Mouse (Mus musculus) mesoderm, embryonic 11.5 days (tissue): ENCODE results near the gene Atp11c.

ENCODE experiments used
- DNase-seq: peaks from one replicate; pipeline ENCODE4 v3.0.0-alpha.2; 2012; ENCODE audit warnings: low read depth, low spot score

Gene Atp11c

DNA sequence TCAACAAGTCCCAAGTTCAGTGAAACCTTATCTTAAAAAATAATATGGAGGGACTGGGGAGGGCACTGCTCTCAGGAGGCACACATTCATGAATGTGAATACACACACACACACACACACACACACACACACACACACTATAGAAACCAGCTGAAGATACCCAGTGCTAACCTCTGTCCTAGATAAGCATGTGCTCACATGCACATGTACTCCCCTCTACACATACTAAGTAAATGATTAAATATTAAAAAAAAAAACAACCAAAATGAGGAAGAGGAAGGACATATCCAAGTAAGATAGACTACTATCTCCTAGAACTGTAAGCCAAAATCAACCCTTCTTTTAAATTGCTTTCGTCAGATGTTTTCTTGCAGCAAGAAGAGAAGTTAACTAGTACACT lies 205.6 kb downstream of the Atp11c start:
- no peak for DNase-seq

DNA sequence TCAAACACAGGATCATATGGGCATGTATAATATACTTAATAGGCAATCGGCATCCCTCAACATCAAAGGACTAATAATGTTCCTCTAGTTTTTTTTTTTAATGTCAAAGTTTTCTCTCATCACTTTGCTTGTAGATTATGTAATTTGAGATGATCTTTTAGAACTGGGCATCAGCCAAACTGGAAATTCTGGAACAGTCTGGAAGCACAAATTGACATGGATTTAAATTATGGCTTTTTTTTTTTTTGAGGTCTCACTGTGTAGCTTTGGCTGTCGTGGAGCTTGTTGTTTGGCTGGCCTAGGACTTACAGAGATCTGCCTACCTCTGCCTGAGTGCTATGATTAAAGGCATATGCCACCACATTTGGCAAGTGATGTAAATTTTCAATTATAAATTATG lies 210.8 kb downstream of the Atp11c start:
- DNase-seq, result no peak

DNA sequence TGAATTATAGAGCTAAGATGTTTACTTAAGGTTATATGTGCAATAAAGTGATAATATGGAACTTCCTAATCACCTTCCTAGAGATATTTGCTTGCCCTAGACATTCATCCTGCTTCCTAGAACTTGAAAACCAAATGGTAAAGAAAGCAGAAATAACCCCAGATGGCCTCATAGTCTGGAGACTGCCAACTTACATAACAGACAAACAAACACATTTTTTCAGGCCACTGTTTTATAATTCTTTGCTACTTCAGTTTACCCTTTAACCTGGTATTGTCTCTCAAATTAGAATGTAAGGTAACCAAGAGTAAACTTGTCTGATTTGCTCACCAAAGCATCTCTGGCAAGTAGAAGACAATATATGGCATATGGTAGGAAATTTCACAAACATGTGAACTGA lies 212.1 kb downstream of the Atp11c start:
- DNase-seq, result no peak

GRCm38 (mm10) chrX:60348741-60349140 lies 243.8 kb downstream of the Atp11c start:
- no peak for DNase-seq

DNA sequence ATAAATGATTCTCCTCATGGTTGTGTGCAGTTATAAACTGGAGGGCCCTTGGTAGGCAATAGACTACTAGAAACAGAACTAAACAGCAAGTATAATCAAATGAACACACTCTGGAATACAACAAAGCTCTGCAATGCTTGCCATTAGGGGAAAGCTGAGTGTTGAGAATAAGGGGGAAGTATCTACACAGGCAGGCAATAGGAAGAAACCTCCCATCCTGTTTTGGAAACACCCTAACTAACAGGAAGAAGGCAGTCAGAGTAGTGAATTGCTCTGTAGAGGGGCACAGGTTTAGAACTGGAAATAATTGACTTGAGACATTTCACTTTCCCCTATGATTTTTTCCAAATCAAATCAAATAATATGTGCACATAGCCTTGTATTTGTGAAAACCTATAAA lies 247.1 kb downstream of the Atp11c start:
- no peak for DNase-seq

DNA sequence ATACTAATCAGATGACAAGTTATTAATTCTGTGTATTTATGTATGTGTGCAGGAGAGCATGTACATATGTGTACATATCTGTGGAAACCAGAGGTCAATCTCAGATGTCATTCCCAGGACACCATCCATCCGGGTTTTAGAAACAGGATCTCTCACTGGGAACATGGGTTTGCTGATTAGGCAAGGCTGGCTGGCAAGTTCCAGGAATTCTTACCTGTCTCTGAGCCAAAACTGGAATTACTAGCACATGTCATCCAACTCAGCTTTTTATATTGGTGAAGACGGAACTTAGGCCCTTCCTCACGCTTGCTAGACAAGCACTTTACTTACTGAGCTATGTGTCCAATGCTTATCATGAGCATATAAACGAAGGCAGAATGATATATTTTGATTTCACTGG lies 247.5 kb downstream of the Atp11c start:
- DNase-seq, result no peak

- DNase-seq, result no peak
Measured at GRCm38 (mm10) chrX:60329735-60330134, 262.8 kb downstream of the Atp11c start.

DNA sequence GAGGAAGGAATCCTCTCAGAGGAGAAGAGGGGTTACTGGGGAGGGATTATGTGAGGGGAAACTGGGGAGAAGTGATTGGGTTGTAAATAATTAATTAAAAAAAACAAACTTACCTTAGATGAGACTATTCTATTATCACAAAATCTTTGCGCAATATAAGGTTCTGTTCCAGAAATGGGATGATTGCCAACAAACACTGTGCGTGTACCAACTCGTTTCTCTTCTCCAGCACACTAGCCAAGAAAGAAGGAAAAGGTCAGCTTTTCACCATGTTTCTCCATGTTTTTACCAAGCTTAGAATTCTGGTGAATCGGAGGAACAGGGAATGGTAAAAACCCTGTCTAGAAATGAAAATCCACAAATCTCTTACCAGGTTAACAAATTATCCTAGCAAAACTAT lies 271.2 kb downstream of the Atp11c start:
- DNase-seq, result no peak

DNA sequence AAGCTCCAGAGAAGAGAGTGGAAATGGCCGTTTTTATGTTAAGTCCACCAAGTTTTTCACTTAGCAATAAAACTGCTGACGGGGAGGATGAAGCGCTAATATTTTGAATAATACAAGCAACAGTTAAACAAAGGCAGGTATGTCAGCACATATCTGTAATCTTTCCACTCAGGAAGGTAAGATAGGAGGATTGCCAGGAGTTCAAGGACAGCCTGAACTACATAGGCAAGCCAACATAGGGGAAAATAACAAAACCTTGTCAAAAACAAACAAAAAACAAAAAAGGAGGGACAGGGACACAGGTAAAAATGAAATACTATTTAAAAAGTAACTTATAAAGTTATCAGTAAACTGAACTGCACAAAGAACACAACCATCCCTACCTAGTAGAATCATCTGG lies 274.8 kb downstream of the Atp11c start:
- no peak for DNase-seq

DNA sequence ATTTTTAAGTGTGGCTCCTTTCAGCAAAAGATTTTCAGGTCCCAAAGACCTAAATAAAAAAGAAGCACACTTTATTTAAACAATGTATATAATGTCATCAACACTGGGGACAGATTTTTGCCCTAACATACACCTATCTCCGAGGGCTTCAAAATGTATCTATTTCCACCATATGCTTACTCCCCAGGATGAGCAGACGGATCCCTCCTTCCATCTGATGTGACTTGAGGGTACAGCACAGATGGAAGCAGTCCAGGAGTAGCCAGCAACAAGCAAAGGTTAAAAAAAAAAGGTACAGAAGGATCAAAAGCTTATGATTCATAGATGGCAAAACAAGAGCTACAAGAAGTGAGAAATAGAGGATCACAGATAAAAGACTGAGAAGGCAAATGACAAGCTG lies 300.2 kb downstream of the Atp11c start:
- DNase-seq, result no peak

DNA sequence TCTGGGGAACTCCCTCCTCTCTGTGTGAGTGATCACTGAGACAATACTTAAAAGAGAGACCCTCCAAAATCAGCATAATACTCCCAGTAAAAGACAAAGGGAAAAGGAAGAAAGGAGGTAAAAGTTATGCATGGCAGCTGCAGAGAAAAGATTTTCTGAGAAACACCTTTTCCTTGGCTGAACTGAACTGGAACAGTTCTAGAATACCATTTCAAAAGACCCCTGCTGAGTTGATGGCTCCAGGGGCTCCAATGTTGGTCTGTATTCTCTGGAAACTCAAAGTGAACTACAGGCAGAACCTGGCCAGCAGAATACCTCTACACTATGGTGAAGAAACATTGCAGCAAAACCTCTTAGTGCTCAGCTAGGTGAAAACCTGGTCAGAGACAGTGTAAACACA lies 337.2 kb downstream of the Atp11c start:
- DNase-seq, result no peak

- DNase-seq, result no peak
Measured at GRCm38 (mm10) chrX:60187726-60188125, 404.8 kb downstream of the Atp11c start.

GRCm38 (mm10) chrX:60182611-60183010 lies 409.9 kb downstream of the Atp11c start:
- DNase-seq, result no peak

DNA sequence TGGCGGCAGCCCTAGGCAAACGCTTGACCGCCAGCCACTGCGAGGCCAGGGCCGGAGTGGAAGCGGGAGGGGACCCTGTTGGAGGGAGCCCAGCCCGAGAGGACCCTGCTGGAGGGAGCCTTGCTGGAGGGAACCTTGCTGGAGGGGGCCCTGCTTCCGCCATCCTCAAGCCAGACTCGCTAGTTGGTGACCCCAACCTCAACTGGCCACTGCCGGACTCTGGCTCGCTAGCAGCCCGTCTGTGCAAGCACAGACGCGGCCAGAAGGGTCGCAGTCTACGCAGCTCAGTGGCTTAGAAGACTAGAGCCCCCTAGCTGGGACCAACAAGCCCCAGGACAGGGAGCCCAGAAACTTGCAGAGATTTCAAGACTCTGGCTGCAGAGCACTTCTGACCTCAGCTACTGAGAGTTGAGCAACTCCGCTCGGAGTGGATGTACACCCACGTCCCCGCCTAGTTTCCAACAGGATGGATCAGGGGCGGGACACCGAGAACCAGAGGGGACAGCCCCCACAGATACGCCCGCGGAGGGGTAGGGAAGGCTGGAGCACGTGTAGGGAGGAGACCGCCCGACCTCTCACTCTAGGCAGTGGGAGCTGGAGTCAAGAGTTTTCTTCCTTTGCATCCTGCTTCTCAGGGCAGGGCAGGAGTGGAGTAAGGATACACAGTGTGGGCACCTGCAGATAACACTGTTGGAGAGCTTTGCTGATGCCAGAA lies 413.6 kb downstream of the Atp11c start, which contains the start of gene Mcf2:
Gene Mcf2, minus strand, starts transcription at position 346 of the 715 bp plus-strand sequence.
- peak; percentile 29 for DNase-seq

DNA sequence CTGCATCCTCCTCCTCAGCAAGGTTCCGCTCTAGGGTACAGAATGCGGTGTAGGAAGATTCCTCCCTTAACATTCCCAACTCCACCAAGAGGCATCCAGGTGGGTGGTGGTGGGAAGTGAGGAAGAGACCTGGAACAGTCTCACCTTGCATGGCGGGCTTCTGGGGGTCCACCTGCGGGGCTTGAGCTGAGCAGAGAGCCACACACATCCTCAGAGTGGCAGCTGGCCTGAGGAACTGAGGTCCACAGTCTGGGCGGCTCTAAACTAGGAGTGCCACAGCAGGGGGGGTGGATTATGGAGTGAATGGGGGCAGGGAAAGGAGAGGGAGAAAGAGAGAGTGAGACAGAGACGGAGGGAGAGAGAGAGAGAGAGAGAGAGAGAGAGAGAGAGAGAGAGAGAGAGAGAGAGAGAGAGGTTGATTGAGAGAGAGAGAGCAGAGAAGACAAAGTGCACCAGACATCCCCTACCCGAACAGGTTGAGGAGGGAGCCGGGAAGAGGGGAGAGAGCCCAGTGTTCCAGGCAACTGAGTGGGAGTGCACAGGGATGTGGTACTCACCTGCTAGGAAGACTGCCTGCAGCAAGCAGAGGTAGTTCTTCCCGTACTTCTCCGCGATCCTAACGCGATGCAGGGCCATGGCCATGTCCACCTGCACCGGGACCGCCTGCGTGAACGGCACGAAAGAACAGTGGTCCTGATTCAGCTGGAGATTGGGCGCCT lies 414.3 kb downstream of the Atp11c start:
- peak; percentile 21 for DNase-seq
